Mouse (Mus musculus): ENCODE data around the gene Ypel4. TPM values are rescaled to one million over a fixed set of nuclear protein-coding genes. Genes with fewer than 3 reads are reported as not detected.

Ypel4 gene
- total and polyA plus RNA-seq, 2 experiments from 2014 or later: 9.3 to 15.0 TPM

DNA sequence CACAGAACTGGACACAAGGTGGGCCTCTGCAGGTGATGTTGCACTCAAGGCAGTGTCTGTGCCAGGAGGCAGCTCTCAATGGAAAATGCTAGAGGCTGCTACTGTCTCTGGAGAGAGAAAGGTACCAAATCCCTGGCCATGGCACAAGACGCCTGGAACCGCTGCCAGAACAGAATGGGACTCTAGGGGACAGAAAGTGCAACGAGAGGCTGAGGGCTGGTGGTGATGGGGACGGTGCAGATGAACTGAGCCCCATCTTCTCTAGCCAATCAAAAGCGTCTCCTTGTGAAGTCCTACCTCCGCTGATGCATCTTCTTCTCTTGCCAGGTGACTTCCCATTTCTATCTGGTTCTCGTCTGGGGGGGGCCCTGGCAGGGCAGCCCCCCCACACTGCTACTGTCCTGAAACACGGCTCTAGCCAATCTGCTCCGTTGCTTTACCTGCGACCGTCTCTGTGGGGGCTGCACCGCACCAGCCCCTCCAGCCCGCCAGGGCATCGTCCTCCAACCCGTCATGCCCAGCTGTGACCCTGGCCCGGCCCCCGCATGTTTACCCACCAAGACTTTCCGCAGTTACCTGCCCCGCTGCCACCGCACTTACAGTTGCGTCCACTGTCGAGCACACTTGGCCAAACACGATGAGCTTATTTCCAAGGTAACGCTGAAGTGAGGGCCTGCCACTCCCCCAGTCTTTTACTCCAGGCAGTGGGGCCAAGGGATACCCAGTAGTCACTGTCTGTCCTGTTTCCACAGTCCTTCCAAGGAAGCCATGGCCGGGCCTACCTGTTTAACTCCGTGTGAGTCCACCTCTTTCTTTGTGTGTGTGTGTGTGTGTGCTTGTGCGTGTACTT is 2.7 kb downstream of the Ypel4 start:
- Histone ChIP-seq H3K27me3 (ENCODE audit: insufficient read depth, low read length) (no peaks in the 10 kb centered on the region), H3K4me1 (ENCODE audit: insufficient read depth) (peaks cover 37% of the 10 kb centered on the region), H3K27ac (ENCODE audit: low read depth, low read length) (no peak overlapping the region), H3K4me3 (ENCODE audit: low read depth, low read length) (peak overlapping the region; percentile 22), H3K4me2 (ENCODE audit: low read depth) (peak overlapping the region; percentile 78), H3K36me3 (ENCODE audit: insufficient read depth) (no peaks in the 10 kb centered on the region), H3K9ac (peak overlapping the region; percentile 18; the same call in 1 of the 2 replicates), H3K9me3 (ENCODE audit: low read length) (no peaks in the 10 kb centered on the region)
- no peak for TF ChIP-seq CTCF (IDR thresholded peaks at IDR 0.05; ENCODE audit: low read depth)
- no peak for ATAC-seq
- no peak for DNase-seq
- WGBS: 6% methylated on average over 27 of the region's 27 CpGs

DNA sequence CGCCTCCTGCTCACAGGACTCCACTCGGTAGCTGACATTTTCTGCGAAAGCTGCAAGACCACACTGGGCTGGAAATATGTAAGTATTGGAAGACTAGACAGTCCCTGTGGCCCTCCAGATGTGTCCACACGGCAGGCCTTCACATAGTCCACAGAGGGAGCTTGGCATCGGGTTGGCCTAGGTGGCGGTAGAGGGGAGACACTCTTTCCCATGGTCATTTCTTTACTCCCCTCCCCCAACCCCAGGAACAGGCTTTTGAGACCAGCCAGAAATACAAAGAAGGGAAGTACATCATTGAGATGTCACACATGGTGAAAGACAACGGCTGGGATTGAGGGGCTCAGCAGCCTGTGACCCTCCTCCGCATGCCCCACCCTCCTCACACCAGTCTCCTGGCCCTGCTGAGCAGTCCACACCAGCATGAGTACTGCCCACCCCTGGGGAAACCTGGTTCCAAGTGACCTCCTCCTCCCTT is 3.6 kb downstream of the Ypel4 start:
- Histone ChIP-seq H3K27me3 (ENCODE audit: insufficient read depth, low read length) (no peaks in the 10 kb centered on the region), H3K4me2 (ENCODE audit: low read depth) (peak overlapping the region; percentile 78), H3K27ac (ENCODE audit: low read depth, low read length) (no peak overlapping the region), H3K9me3 (ENCODE audit: low read length) (no peaks in the 10 kb centered on the region), H3K4me3 (ENCODE audit: low read depth, low read length) (no peak overlapping the region), H3K9ac (no peak overlapping the region), H3K4me1 (ENCODE audit: insufficient read depth) (peaks cover 44% of the 10 kb centered on the region), H3K36me3 (ENCODE audit: insufficient read depth) (no peaks in the 10 kb centered on the region)
- TF ChIP-seq CTCF (IDR thresholded peaks at IDR 0.05; ENCODE audit: low read depth): peak; percentile 36; the same call in 1 of the 2 replicates
- WGBS: 10% methylated on average over 8 of the region's 8 CpGs
- ATAC-seq: no peak
- no peak for DNase-seq

DNA sequence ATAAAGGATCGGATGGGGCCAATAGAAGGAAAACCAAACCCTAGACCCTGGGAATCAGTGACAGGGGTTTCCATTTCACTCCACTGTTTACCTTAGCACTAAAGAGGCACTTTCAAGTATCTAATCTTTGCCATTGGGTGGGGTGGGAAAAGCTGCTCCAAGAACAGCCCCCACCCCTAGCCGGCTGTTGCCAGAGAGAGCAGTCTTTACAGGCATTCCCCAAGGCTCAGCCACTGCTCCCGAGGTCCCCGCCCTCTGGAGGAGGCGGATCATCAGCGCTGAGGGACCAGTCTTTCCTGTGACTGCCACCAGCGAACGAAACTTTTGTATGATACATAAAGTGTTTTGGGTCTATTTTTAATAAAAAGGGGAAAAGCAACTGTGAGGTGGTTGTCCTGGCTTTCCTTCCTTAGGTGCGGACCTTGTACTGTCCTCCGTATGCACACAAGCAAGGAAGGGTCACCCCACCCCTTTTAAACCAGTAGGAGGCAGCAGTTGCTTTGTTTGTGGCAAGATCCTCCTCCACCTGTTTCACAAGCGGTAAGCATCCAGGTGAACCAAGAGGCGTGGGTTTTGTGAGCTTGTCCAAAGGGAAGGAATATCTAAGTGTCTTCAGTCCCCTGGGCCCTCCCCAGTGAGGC is 4.5 kb downstream of the Ypel4 start:
- no peaks in the 10 kb centered on the region for H3K9me3 ChIP-seq (ENCODE audit: low read length)
- no peaks in the 10 kb centered on the region for H3K27me3 ChIP-seq (ENCODE audit: insufficient read depth, low read length)
- DNase-seq: no peak
- WGBS: 4% methylated on average over 12 of the region's 12 CpGs
- H3K9ac ChIP-seq: no peak overlapping the region
- H3K4me1 ChIP-seq (ENCODE audit: insufficient read depth): peaks cover 44% of the 10 kb centered on the region
- TF ChIP-seq CTCF (IDR thresholded peaks at IDR 0.05; ENCODE audit: low read depth): peak; percentile 57
- peak overlapping the region; percentile 24 for H3K4me2 ChIP-seq (ENCODE audit: low read depth)
- H3K27ac ChIP-seq (ENCODE audit: low read depth, low read length): no peak overlapping the region
- H3K4me3 ChIP-seq (ENCODE audit: low read depth, low read length): no peak overlapping the region
- no peak for ATAC-seq
- H3K36me3 ChIP-seq (ENCODE audit: insufficient read depth): no peaks in the 10 kb centered on the region

DNA sequence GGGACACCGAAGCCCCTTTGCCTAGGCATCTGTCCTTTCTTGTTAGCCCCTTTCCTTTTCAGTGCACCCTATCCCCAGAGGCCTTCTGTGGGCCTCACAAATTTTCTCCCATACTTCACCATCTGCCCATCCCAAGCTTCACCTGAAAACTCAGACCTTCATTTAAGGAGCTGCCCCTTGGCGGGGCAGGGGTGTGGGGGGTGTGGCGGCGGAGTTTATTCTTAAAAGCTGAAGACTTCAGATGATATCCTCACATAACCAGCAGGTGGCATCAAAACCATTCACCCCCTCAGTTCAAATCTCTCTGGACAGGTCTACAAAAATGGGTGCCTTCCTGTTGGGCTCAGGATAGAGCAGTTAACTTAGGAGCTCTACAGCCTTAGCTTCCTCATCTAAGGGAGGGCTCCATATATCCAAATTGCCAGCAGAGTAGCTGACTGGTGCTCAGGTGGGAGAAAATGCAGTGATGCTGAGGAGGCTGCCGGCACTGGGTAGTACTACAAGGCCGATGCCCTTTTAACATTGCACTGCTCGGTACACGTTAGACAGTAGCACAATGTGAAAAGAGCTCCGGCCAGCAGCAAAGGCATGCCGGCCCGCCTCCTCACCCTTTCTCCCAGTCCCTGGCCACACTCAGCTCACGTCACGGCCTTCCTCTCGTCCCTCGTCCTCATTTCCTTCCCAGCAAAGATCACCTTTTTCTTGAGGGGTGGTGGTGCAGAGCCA is 6.9 kb downstream of the Ypel4 start:
- Histone ChIP-seq H3K27ac (ENCODE audit: low read depth, low read length) (no peak overlapping the region), H3K4me2 (ENCODE audit: low read depth) (peak overlapping the region; percentile 27; the same call in 1 of the 2 replicates), H3K4me3 (ENCODE audit: low read depth, low read length) (no peak overlapping the region), H3K4me1 (ENCODE audit: insufficient read depth) (peaks cover 40% of the 10 kb centered on the region), H3K9me3 (ENCODE audit: low read length) (no peaks in the 10 kb centered on the region), H3K36me3 (ENCODE audit: insufficient read depth) (no peaks in the 10 kb centered on the region), H3K9ac (no peak overlapping the region; the same call in 1 of the 2 replicates), H3K27me3 (ENCODE audit: insufficient read depth, low read length) (no peaks in the 10 kb centered on the region)
- DNase-seq: no peak
- ATAC-seq: no peak
- peak; percentile 49 for TF ChIP-seq CTCF (IDR thresholded peaks at IDR 0.05; ENCODE audit: low read depth)
- WGBS: 54% methylated on average over 15 of the region's 15 CpGs

DNA sequence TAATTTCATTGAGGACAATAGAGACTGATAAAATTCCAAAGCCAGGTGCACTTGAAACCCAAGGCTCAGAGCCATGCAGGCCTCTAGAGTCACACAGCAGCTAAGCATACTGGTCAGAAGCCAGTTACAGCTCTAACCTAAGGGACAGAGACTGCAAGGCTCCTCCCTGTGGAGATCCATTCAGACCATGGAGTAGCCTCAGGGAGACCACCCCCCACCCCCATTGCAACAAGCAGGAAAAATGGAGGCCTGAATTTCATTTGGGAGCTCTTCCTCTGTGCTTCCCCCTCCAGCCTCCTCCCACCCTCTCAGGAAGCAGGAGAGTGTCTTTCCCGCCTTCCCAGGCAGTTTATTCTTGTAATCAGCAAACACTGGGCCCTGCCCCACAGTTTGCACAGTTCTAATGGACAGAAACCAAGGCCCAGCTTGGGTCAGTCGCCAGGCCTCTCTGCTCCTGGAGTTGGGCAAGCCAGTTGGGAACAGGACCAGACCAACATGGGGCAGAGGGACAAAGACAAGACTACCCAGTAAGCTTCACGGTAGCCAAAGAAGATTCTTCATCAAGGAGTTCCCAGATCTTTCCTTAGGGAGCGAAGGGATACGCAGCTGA is 8.1 kb downstream of the Ypel4 start:
- 2% methylated on average over 5 of the region's 5 CpGs for WGBS
- H3K4me1 ChIP-seq (ENCODE audit: insufficient read depth): peaks cover 28% of the 10 kb centered on the region
- peak overlapping the region; percentile 96 for H3K27ac ChIP-seq (ENCODE audit: low read depth, low read length)
- no peaks in the 10 kb centered on the region for H3K9me3 ChIP-seq (ENCODE audit: low read length)
- no peaks in the 10 kb centered on the region for H3K36me3 ChIP-seq (ENCODE audit: insufficient read depth)
- peak overlapping the region; percentile 92 for H3K4me2 ChIP-seq (ENCODE audit: low read depth)
- H3K9ac ChIP-seq: peak overlapping the region; percentile 91
- no peaks in the 10 kb centered on the region for H3K27me3 ChIP-seq (ENCODE audit: insufficient read depth, low read length)
- DNase-seq (no peak), ATAC-seq (no peak)
- no peak for TF ChIP-seq CTCF (IDR thresholded peaks at IDR 0.05; ENCODE audit: low read depth)
- peak overlapping the region; percentile 94 for H3K4me3 ChIP-seq (ENCODE audit: low read depth, low read length)

DNA sequence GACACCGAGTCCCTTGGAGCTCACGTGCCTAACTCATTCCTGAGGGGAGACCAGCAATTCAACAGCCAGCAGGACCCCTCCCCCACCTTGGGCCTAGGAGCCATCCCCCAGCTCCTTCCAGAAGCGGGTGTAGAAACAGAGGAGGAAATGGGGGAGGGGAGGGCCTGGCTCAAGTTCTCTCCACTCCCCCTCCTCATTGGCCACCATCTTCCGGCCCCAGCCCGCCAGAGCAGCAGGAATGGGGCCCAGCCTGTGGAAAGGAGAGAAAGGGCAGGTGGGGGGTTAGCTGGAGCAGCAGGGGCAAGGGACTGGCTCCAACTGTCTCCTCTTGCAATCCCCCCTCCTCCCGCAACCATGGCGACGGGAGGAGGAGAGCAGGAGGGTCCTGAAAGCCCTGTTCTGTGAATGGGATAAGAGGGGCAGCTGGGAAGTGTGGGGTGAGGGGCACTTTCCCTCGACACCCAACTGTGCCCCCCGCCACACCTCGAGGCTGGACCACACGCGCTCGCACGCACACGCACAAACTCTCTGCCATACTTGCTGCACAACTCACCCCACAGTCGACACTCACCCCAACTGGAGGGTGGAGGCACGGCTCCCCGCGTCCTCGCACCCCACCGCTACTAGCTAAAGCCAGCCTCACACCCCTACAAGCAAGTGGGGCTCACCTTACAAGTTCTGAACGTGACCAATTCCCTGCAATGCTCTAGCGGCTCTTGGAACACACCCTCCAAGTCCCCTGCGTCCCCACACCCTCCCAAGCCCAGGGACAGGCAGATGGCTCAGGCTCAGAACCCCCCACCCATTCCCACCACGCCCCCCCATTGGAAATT is 8.8 kb downstream of the Ypel4 start:
- Histone ChIP-seq H3K27ac (ENCODE audit: low read depth, low read length) (peak overlapping the region; percentile 96), H3K4me1 (ENCODE audit: insufficient read depth) (peaks cover 22% of the 10 kb centered on the region), H3K4me2 (ENCODE audit: low read depth) (peak overlapping the region; percentile 92), H3K36me3 (ENCODE audit: insufficient read depth) (no peaks in the 10 kb centered on the region), H3K27me3 (ENCODE audit: insufficient read depth, low read length) (no peaks in the 10 kb centered on the region), H3K9ac (peak overlapping the region; percentile 91), H3K9me3 (ENCODE audit: low read length) (no peaks in the 10 kb centered on the region), H3K4me3 (ENCODE audit: low read depth, low read length) (peak overlapping the region; percentile 94)
- ATAC-seq: peak; percentile 59
- 1% methylated on average over 24 of the region's 26 CpGs for WGBS
- TF ChIP-seq CTCF (IDR thresholded peaks at IDR 0.05; ENCODE audit: low read depth): no peak
- peak; percentile 73 for DNase-seq
